Mouse (Mus musculus): ENCODE measurements around the gene Tmed10.

Tmed10 gene

DNA sequence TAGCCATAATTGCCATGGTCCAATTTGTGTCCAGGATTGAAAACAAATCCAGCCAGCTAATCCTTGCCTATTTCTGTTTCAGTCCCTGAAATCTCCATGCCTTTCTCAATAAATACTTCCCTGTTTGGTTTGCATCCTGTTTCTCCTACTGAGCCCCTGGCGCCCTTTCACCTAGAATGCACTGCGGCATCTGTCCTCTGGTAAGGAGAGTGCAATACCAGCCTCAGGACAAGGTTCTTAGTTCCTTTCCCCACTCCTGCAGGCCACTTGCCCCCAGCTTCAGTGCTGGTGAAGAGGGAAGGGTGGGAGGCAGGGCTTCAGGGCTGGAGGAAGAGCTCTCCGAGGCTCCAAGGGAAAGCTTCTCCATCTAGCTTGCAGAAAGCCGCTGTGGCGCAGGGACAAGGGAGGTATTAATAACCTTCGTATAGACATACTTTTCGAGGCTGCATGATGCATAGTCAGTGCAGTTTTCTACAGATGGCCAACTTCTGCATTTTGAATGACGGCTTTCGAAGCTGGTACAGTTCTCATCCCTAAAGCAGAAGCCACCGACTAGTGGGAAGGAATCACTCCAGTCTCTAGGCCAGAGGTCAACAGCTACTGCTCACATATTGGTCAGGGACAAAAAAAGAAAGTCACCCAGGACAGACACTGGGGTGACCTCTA, 10.8 kb upstream of the Tmed10 start:
- no peak for TF ChIP-seq GATA4 (IDR thresholded peaks at IDR 0.05; ENCODE audit: insufficient replicate concordance, low read length)

DNA sequence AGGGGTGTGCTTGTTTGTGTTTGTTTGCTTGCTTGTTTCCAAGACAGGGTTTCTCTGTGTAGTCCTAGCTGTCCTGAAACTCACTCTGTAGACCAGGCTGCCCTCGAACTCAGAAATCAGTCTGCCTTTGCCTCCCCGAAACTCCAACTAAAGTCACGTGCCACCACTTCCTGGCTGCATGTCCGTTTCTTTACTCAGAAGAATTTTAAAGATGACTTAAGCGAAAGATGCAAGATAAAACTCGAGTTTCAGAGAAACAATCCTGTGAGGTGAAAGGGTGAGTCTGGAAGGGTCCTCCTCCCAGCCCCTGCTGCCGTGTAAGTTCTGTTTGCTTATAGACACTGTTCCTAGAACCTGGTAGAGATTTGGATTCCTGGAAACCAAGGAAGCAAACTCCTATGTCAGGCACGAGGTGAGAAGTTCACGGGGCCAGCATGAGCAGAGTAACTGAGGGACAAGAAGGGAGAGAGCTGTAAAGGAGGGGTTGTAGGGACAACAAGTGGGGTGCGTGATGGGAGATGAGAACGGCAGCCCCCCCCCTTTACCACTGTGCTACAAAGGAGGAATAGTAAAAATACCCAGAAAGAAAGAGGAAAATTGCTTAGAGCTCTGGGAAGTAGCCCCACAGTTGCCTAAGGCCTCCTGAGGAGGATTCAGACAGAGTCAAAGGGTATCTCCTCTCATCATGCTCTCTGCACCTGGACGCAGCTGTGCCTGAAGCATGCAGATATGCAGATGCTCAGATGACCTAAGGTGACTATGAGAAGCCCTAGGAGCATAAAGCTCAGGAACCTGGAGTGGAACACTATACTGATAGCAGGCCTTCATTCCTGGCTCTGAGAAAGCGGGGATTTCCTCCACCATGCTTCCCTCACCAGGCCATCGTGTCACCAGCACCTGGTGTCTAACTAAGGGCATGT, 8.4 kb upstream of the Tmed10 start:
- TF ChIP-seq GATA4 (IDR thresholded peaks at IDR 0.05; ENCODE audit: insufficient replicate concordance, low read length): no peak

DNA sequence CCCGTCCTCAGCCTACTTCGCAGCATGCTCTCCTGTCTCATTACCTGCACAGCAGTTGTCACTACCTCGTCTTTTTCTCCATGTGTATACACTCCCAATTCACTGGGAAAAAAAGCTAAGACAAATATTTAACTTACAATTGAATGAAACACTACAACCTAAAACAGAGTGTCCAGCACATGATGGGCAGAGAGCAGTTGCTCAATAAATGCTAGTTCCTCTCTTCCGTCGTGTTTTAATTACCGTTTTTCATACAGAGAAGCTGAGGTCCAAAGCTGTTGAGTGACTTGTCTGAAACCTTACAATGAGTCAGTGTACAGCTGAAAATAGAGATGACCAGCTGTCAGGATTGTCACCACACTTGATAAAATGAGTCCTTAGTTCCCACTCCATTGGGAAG, 6.9 kb upstream of the Tmed10 start:
- TF ChIP-seq GATA4 (IDR thresholded peaks at IDR 0.05; ENCODE audit: insufficient replicate concordance, low read length): no peak

DNA sequence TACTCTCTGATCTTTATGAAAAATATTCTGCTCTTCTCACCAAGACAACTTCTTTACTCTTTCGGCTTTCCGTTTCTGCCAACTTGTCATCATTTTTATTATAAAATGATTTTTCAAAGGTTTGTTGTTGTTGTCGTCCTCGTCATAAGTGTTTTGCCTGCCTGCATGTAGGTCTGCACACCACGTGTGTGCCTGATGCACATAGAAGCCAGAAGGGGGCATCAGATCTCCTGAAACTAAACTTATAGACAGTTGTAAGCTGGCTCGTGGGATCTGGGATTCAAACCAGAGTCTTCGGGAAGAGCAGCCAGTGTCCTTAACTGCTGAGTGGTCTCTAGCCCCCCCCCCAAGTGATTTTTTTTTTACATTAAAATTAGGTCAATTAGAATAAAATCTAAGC, 6.3 kb upstream of the Tmed10 start:
- TF ChIP-seq GATA4 (IDR thresholded peaks at IDR 0.05; ENCODE audit: insufficient replicate concordance, low read length): no peak

DNA sequence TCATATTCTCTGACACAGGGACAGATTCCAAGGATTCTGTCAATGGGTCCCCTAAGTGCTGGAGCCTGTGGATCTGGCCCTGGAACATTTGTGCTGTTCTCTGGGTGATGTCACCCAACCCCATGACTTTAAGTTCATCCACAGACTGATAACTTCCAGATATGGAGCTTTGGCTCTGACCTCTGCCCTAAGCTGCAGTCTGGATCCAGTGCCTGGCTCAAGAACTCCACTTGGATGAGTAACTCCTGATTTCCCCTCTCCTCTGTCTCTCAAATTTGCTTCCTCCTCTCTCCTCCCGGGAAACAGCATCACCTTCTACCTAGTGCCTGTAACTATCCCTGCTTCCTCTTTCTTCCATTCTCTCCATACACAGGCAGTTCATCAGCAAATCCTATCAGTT, 5.7 kb upstream of the Tmed10 start:
- TF ChIP-seq GATA4 (IDR thresholded peaks at IDR 0.05; ENCODE audit: insufficient replicate concordance, low read length): no peak

DNA sequence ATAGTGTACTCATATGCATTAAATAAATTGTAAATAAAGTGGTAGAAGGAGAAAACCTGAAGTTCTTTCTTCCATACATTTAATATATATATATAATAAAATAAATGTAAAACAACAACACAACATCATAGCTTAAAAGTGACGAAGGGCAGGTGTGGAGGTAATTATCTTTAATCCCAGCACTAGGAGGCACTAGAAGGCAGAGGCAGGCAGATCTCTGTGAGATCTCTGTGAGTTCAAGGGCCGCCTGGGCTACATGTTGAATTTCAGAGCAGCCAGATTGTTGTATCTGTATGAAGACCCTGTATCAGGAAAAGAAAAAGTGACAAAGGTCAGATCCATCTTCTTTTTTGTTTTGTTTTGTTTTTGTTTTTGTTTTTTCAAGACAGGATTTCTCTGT, 3.6 kb upstream of the Tmed10 start:
- no peak for TF ChIP-seq GATA4 (IDR thresholded peaks at IDR 0.05; ENCODE audit: insufficient replicate concordance, low read length)

DNA sequence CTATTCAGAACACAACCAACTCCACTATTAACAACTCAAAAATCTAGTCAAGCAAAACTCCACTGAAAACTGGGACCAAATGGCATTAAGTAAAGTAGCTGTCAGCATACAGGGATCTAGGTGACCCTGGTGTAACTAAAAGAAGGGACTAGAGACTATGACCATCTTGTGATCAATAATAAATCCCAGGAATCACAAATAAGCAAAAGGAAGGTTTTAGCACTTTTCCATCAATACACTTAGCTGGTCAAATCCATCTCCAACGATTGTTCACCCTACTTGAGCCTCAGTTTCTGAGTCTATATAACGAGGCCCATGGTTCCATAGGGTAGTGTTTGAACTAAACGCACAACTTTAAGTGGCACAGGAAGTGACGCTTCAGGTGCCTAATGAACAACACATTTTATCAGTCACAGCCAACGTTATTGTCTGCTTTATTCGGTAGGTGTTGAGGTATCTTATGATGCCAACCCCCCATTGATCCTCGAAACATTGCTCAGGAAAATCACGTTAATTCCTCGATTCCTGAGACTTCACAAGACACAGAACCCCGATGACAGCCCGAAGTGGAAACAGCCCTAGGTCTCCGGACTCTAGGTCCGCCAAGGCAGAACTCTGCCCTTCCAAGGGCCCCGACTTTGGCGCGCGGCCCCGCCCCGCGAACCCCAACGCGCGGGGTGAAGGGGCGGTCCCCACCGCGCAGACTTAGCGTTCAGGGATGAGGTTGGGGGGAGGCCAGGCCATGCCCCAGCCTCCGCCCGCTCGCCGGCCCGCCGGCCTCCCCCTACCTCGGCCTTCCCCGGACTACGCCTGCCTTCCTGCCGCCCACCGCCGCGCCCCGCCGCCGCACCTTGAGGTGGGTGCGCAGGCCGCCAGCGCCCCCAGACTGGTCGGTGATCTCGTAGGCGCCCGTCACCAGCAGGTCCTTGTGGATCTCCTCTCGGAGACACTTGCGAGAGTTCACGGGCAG, 771 bp downstream of the Tmed10 start:
- no peak for TF ChIP-seq GATA4 (IDR thresholded peaks at IDR 0.05; ENCODE audit: insufficient replicate concordance, low read length)

DNA sequence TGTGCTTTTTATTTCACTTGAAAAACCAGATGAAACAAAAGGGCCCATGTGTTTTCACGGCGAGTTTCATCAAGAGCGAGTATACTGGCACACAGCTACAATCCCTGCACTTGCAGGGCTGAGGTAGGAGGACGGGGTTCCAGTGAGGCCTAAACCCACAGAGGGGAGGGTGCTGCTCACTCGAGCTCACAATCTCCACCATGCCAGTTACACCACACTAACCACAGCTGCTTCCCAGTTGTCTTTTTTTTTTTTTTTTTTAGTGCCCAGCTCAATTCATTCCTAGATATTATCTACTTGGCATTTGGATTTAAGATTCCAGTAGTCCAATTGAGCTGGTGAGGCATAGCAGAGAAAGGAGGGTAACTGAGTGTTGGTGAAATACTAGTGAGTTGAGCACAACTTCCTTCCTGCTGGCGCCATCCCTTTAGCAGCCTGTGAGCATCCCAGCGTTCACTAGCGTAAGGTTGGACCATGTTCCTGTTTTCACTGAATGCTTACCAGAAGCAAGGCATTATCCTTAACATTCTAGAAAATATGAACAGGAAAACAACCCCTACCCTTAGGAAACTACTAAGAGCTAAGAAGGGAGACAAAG, 2.5 kb downstream of the Tmed10 start:
- TF ChIP-seq GATA4 (IDR thresholded peaks at IDR 0.05; ENCODE audit: insufficient replicate concordance, low read length): no peak

DNA sequence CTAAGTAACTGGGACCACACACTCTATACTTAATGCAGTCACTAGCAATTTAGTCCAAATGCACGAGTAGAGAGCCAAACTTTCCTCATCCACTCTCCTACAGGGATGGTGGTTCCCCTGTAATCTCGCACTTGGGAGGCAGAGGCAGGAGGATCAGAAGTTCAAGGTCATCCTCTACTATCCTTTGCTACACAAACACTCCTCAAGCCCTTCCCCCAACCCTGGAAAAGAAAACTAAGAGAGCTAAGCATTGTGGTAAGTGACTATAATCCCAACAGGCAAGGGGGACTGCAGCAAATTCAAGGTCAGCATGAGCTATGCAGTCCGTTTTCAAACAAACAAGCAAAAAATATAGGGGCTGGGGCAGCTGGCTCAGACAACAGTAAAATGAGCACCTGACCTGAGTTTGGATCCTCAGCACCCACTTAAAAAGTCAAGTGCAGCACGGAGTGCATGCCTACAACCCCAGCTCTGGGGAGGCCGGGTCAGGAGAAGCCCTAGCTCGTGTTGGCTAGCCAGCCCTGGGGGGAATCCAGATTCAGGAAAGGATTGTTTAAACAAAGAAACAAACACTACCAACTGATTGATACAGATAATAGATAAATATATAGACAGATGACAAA, 6.1 kb downstream of the Tmed10 start:
- TF ChIP-seq GATA4 (IDR thresholded peaks at IDR 0.05; ENCODE audit: insufficient replicate concordance, low read length): no peak

DNA sequence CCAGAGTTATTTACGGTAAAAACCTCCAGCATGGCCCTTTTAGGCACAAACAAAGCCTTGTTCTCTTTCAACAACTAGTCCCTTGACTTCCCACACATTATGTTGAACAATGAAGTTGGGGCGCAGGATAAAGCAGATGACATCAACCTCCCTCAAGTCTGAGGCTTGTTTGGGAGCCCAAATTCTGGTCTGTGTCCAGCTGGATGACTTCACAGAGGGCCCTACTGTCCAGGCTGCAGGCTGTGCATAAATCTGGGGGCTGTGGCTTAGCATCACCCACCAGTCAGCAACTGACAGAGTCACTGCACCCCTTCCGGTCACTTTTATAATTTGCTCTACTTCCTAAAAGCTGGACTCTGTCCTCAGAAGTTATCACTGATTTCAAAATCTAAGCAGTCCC, 8.4 kb downstream of the Tmed10 start:
- TF ChIP-seq GATA4 (IDR thresholded peaks at IDR 0.05; ENCODE audit: insufficient replicate concordance, low read length): no peak

DNA sequence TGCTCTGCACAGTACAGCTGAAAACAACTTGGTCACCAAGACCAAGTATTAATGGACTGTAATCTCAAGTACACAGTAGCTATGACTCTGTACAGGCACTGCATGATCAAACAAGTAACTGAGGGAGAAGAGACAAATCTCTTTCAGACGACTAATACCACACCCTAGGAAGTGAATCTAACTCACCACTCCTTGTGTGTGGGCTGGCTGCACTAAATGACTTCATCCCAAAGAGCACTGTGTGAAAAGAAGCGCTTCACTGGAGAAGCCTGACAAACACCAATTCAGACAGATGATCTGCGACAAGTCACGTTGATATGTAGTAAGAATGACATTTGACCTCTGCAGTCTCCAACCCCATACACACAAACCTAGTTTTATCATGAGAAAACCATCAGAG, 12.1 kb downstream of the Tmed10 start:
- no peak for TF ChIP-seq GATA4 (IDR thresholded peaks at IDR 0.05; ENCODE audit: insufficient replicate concordance, low read length)

DNA sequence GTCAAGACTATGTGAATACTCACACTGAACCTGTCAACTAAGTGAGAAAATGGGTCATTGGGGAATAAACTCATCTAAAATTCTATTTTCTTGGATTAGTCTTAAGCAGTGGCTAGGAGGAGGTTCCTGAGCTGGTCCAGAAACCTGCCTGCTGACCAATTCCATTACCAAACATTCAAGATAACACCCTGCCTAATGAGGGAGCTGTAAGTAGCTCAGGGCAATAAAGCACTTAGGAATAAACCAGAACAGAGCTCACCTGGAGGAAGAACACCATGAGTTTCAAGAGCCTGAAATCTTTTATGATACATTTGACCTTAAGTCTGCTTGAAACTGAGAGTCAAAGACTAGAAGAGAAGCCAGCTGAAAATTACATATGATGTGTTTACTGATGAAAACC, 13.1 kb downstream of the Tmed10 start:
- no peak for TF ChIP-seq GATA4 (IDR thresholded peaks at IDR 0.05; ENCODE audit: insufficient replicate concordance, low read length)

DNA sequence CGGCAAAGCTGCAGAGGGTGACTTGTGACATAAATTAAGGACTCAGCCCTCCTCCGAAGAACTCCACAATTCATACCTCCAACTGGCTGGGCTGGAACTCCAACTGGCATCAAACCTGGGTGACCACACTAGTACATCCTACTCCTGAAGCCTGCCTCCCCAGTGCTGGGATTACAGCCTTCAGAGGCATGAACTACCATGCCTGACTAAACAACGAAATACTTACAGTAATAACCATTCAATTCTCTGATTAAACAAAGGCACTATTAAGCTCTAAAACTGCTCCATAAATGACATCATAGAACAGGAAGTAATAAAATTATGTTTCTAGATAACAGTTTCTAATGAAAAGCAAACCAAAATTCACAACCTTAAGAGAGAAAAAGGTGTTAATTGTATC, 13.5 kb downstream of the Tmed10 start:
- no peak for TF ChIP-seq GATA4 (IDR thresholded peaks at IDR 0.05; ENCODE audit: insufficient replicate concordance, low read length)

DNA sequence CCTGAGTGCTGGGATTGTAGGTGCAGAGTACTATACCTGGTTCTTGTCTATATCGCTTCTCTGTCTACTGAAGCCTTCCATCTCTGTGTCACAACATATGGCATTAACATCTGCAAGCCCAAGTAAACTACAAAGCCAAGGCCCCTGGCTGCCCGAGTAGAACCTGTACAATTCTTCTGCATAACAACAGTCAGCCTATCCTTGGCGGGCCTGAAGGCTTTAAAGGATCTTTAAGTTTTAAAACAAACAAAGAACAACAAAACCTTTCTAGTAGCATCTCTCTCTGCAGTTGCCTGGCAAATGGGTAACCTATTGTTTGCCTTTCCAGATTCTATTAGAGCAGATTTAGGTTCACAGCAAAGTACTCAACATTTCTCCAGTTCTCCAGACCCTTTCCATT, 20.6 kb downstream of the Tmed10 start:
- no peak for TF ChIP-seq GATA4 (IDR thresholded peaks at IDR 0.05; ENCODE audit: insufficient replicate concordance, low read length)

Data from liver, adult (tissue).